Mouse (Mus musculus): ENCODE data around the gene Cebpzos. TPM values are rescaled to one million over a fixed set of nuclear protein-coding genes. Genes with fewer than 3 reads are reported as not detected.

The Cebpzos gene
- 14.5 TPM for polyA plus RNA-seq (2017; shearing (Covaris generic))

GRCm38 (mm10) chr17:78916369-78916813 is at the start of gene Cebpzos:
Gene Cebpzos, plus strand, starts transcription at chr17:78916500.

GRCm38 (mm10) chr17:78882401-78883112 is 33.7 kb upstream of the Cebpzos start, which contains the start of gene Eif2ak2:
Gene Eif2ak2, minus strand, starts transcription at chr17:78882573.

GRCm38 (mm10) chr17:78906892-78907291 is 9.4 kb upstream of the Cebpzos start, which contains the start of gene Sult6b1:
Gene Sult6b1, minus strand, starts transcription at chr17:78906992.

GRCm38 (mm10) chr17:78936466-78937228 is 20.3 kb downstream of the Cebpzos start, which contains the start of the genes Cebpz and Ndufaf7:
Gene Cebpz, minus strand, starts transcription at chr17:78937066.
Gene Ndufaf7, plus strand, starts transcription at chr17:78937136.

Other genes starting within 250 kb of the Cebpzos start
- gene Strn, start 179.3 kb upstream of the Cebpzos start, polyA plus RNA-seq (2017; shearing (Covaris generic)): 20.4 TPM
- 26.9 TPM for gene Heatr5b, start 81.1 kb upstream of the Cebpzos start, polyA plus RNA-seq (2017; shearing (Covaris generic))
- 44.5 TPM for gene Gpatch11, start 80.9 kb upstream of the Cebpzos start, polyA plus RNA-seq (2017; shearing (Covaris generic))
- 3.4 TPM for gene Eif2ak2, start 33.9 kb upstream of the Cebpzos start, polyA plus RNA-seq (2017; shearing (Covaris generic))
- gene Sult6b1, start 9.5 kb upstream of the Cebpzos start, polyA plus RNA-seq (2017; shearing (Covaris generic)): not detected
- gene Cebpz, start 20.6 kb downstream of the Cebpzos start, polyA plus RNA-seq (2017; shearing (Covaris generic)): 129 TPM
- gene Ndufaf7, start 20.6 kb downstream of the Cebpzos start, polyA plus RNA-seq (2017; shearing (Covaris generic)): 20.2 TPM
- 39.8 TPM for gene Prkd3, start 104.3 kb downstream of the Cebpzos start, polyA plus RNA-seq (2017; shearing (Covaris generic))
- 5.2 TPM for gene Qpct, start 135.4 kb downstream of the Cebpzos start, polyA plus RNA-seq (2017; shearing (Covaris generic))

Measured in naive thymus-derived CD4-positive, alpha-beta T cell, adult 5 months (primary cell).